Mouse (Mus musculus) left cerebral cortex, adult 18-20 months (tissue): ENCODE measurements around the gene Slc22a21. TPM values are rescaled to one million over a fixed set of nuclear protein-coding genes. Genes with fewer than 3 reads are reported as not detected.

Source experiments
- DNase-seq, 2 experiments: peaks; one replicate each; pipeline ENCODE4 v3.0.0; 2021 to 2022; ENCODE audit warnings: low spot score in 2 of 2, mixed read lengths in 1 of 2
- total RNA-seq, 2 experiments: library from RNA; stranded (reverse); gene quantifications; 2 replicates each; pipeline ENCODE4 v1.2.3; 2021

The Slc22a21 gene
- total RNA-seq, 2 experiments from 2014 or later: 1.1 to 1.4 TPM

GRCm38 (mm10) chr11:53908686-53909085 lies 71.4 kb downstream of the Slc22a21 start:
- no peak for DNase-seq

DNA sequence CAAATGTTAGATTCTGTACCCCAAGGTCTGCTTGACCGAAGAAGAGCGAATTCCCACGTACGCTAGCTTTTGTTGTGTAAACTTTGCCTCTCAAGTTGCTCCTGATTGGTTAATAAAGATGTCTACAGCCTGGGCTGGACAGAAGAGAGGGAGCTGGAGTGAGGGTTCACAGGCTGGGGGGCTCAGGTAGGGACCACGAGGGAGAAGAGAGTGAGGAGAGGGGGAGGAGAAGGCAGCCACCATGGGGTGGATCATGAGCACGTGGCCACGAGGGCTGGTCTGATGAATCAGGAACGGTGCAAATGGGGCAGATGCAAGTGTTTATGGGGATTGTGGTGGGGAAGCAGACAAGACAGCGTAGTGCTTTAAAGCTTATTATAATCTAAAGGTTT lies 75.6 kb downstream of the Slc22a21 start:
- DNase-seq: no peak

DNA sequence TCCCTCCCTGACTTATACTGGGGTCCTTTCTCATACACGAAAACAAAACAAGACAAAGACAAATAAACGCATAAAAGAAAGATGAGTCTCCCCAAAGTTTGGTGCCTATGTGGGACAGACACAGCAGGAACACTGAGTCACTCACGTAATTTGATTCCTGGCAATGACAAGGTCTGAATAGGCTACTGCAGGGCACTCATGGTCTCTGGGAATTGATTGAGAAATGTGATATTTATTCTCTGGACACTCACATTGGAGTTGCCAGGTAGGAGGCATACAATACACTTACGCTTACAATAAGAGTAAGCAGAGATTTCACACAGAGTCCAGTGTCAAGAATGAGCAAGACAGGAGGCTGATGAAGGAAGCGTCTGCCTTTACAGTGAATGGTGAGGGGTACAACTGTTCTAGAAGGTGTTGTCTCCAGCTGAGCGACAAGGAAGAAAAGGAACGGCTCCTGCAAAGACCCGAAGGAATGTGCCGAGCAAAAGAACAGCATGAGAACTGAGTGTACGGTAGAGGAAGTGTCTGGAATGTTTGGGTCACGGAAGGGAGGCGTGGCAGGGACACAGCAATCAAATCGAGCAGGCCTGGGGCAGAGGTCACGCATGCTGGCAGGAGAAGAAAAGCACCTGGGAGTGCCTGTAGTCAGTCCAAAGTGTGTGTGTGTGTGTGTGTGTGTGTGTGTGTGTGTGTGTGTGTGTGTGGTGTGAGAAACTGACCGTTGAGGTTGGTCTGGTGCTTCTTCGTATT lies 76.2 kb downstream of the Slc22a21 start:
- no peak for DNase-seq

DNA sequence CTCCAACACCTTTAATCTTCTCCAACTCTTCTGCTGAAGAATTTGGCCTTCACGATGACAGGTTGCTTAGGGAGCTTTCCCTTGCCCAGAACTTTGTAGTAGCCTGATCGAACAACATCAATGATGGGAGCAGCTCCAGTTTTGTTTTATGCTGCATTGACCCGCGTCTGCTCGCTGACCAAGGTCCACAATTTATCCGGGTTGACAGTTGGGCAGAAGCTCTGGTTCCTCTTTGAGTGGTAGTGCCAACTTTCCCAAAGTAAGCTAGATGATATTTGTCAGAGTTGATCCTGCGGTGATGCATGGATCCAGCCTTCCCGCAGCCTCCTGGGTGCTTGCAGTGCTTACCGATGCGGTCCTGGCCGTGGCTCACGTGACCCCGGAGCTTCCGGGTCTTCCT lies 77.4 kb downstream of the Slc22a21 start:
- no peak for DNase-seq

GRCm38 (mm10) chr11:53900991-53901390 lies 79.1 kb downstream of the Slc22a21 start:
- no peak for DNase-seq

- DNase-seq: no peak
Measured at GRCm38 (mm10) chr11:53899981-53900380, 80.2 kb downstream of the Slc22a21 start.

Other genes starting within 250 kb of the Slc22a21 start
- gene Irf1, start 210.3 kb downstream of the Slc22a21 start, total RNA-seq: 1 to 10 TPM; 7.8 to 8.3 TPM
- gene Gm17334, start 207.1 kb downstream of the Slc22a21 start, total RNA-seq: under 1 TPM; 0.63 to 0.84 TPM
- 1 to 10 TPM; 2.0 to 2.9 TPM for gene Gm12216, start 121.1 kb downstream of the Slc22a21 start, total RNA-seq
- 10 to 100 TPM in 1 of 2 experiments, 1 to 10 TPM in 1; 9.4 to 10.2 TPM for gene Slc22a5, start 88.7 kb downstream of the Slc22a21 start, total RNA-seq
- gene Slc22a4, start 47.8 kb upstream of the Slc22a21 start, total RNA-seq: 1 to 10 TPM; 6.7 to 7.1 TPM
- 10 to 100 TPM; 13.5 to 14.5 TPM for gene Pdlim4, start 88.7 kb upstream of the Slc22a21 start, total RNA-seq
- 10 to 100 TPM; 22.8 to 24.3 TPM for gene P4ha2, start 119.8 kb upstream of the Slc22a21 start, total RNA-seq